ENCODE assay signal across 8 mouse cellular contexts in genomic region chr14:27508644-27509301, GRCm38 (mm10). TPM values are rescaled to one million over a fixed set of nuclear protein-coding genes. Genes with fewer than 3 reads are reported as not detected.
DNase-seq lines count a peak whose midpoint lies in the region; ATAC-seq and TF ChIP-seq lines count a peak whose summit lies in the region.

No protein-coding gene starts in this region.

- H3K4me1 ChIP-seq in kidney, adult 2 months (ENCODE audit: control insufficient read depth, insufficient read depth, low read length): no peaks in the 10 kb centered on the region
- H3K4me1 ChIP-seq in forebrain, embryonic 15.5 days: peaks cover 13% of the 10 kb centered on the region
- peaks cover 17% of the 10 kb centered on the region for H3K4me1 ChIP-seq in liver, embryonic 12.5 days

- DNase-seq in kidney, adult 2 months: no peak
- DNase-seq in kidney, postnatal 36 days: no peak
- DNase-seq in Patski (ENCODE audit: low read depth, low spot score): no peak
- no peak for DNase-seq in gastrocnemius, adult 8-10 months (ENCODE audit: low spot score in 2 of 2)
- DNase-seq in natural killer cell, adult 2 months (ENCODE audit: low spot score in 2 of 2): no peak

- 32% methylated on average over 15 of the region's 15 CpGs for WGBS in kidney, adult 2 months
- WGBS in forebrain, embryonic 15.5 days: 36% methylated on average over 15 of the region's 15 CpGs
- 32% methylated on average over 15 of the region's 15 CpGs for WGBS in liver, embryonic 12.5 days (ENCODE audit: insufficient replicate concordance)

- H3K4me3 ChIP-seq in kidney, adult 2 months (ENCODE audit: insufficient read depth, low read depth, low read length): peak overlapping the region; percentile 84
- H3K4me3 ChIP-seq in forebrain, embryonic 15.5 days: peak overlapping the region; percentile 74
- H3K4me3 ChIP-seq in liver, embryonic 12.5 days: peak overlapping the region; percentile 85

- CTCF ChIA-PET in Patski (lab: Charles Lee): interaction anchor here (1.7 to 2.1 kb wide), 2 partner anchors 11 to 52 kb away, joined by 7 read pairs; no protein-coding TSS in a partner anchor

- H3K27me3 ChIP-seq in kidney, adult 2 months (replicated peaks; ENCODE audit: control insufficient read depth, insufficient read depth, low read length): no peaks in the 10 kb centered on the region
- H3K27me3 ChIP-seq in Patski: no peaks in the 10 kb centered on the region
- no peaks in the 10 kb centered on the region for H3K27me3 ChIP-seq in forebrain, embryonic 15.5 days
- no peaks in the 10 kb centered on the region for H3K27me3 ChIP-seq in liver, embryonic 12.5 days (replicated peaks)

- ATAC-seq in Patski: peak; percentile 23
- ATAC-seq in forebrain, embryonic 15.5 days (replicated peaks): peak; percentile 78
- peak; percentile 64 for ATAC-seq in liver, embryonic 12.5 days
- ATAC-seq in megakaryocyte progenitor cell, adult 5-6 weeks (replicated peaks; ENCODE audit: poor library complexity): no peak; the same call in 1 of the 2 replicates

- in situ Hi-C loops in Patski (cut with MboI; ENCODE audit: low pct_unique_long_range_greater_than_20kb): loop anchor here (10.0 kb wide), 1 partner anchor 236 kb away; no protein-coding TSS in a partner anchor

- H3K9ac ChIP-seq in forebrain, embryonic 15.5 days (replicated peaks): peak overlapping the region; percentile 75
- peak overlapping the region; percentile 75 for H3K9ac ChIP-seq in liver, embryonic 12.5 days

- H3K9me3 ChIP-seq in forebrain, embryonic 15.5 days: no peaks in the 10 kb centered on the region
- H3K9me3 ChIP-seq in liver, embryonic 12.5 days (replicated peaks): no peaks in the 10 kb centered on the region

- peak overlapping the region; percentile 17; the same call in 1 of the 2 replicates for H3K27ac ChIP-seq in kidney, adult 2 months (ENCODE audit: insufficient read depth, low read depth, low read length)
- peak overlapping the region; percentile 48 for H3K27ac ChIP-seq in forebrain, embryonic 15.5 days (replicated peaks)
- peak overlapping the region; percentile 50; the same call in 1 of the 2 replicates for H3K27ac ChIP-seq in liver, embryonic 12.5 days

- no peaks in the 10 kb centered on the region for H3K36me3 ChIP-seq in kidney, adult 2 months (ENCODE audit: control insufficient read depth, insufficient read depth, low read length)
- no peaks in the 10 kb centered on the region for H3K36me3 ChIP-seq in forebrain, embryonic 15.5 days
- H3K36me3 ChIP-seq in liver, embryonic 12.5 days: peaks cover 3% of the 10 kb centered on the region; the same call in 1 of the 2 replicates

- no peak for TF ChIP-seq CTCF in kidney, adult 2 months (conservative IDR thresholded peaks at IDR 0.05; ENCODE audit: insufficient read depth, insufficient read length, low read depth, low read length)
- no peak for TF ChIP-seq CTCF in Patski (IDR thresholded peaks at IDR 0.05)

- POLR2A ChIA-PET in Patski (lab: Charles Lee): no interaction called here

- TF ChIP-seq POLR2A in kidney, adult 2 months (IDR thresholded peaks at IDR 0.05; ENCODE audit: low read depth, low read length): no peak

- H3K4me2 ChIP-seq in forebrain, embryonic 15.5 days (replicated peaks): peak overlapping the region; percentile 47
- H3K4me2 ChIP-seq in liver, embryonic 12.5 days: peak overlapping the region; percentile 84

RNA-seq across cellular contexts. Expression of gene Ccdc66, which starts 0.5 kb away (rescaled TPM):
- 1.6 and 2.0 TPM in 2 replicates for polyA plus RNA-seq in kidney, adult 2 months (2012; rRNA removed)
- 19.8 TPM for polyA plus RNA-seq in Patski (2021)
- 13.1 and 13.4 TPM in 2 replicates for polyA plus RNA-seq in forebrain, embryonic 15.5 days (2015; fragmentation: Nextera tagmentation; extraction: Ambion mirVana)
- 5.1 and 5.8 TPM in 2 replicates for polyA plus RNA-seq in liver, embryonic 12.5 days (2016; fragmentation: Nextera tagmentation; extraction: Ambion mirVana)
- 13.1 and 14.2 TPM in 2 replicates for total RNA-seq in megakaryocyte progenitor cell, adult 5-6 weeks (2015)
- total RNA-seq in megakaryocyte progenitor cell, adult 5-6 weeks (2017): 13.4 and 16.0 TPM in 2 replicates
- 1 to 10 TPM; 7.4 to 9.4 (median 8.2) TPM for total RNA-seq in gastrocnemius, adult 8-10 months (2022)
